Mouse (Mus musculus): ENCODE data around the gene Elmo3.
A peak's percentile ranks its signal among the peaks of the same experiment; 100 is the strongest.
"Not testable (repeated sequence)": the region's sequence is repeated elsewhere in the genome, so short reads cannot be mapped to it uniquely, and the experiment has no call there.

Gene Elmo3

GRCm38 (mm10) chr8:105275840-105276239 lies 29.6 kb upstream of the Elmo3 start, which contains the start of gene Nol3:
Gene Nol3 (plus strand): TSS chr8:105276140.
- no peak for DNase-seq (ENCODE audit: low read depth in 1 of 2, low spot score in 2 of 2)

GRCm38 (mm10) chr8:105276292-105277120 lies 28.9 kb upstream of the Elmo3 start:
- DNase-seq (ENCODE audit: low read depth in 1 of 2, low spot score in 2 of 2), result no peak

GRCm38 (mm10) chr8:105278911-105279334 lies 26.5 kb upstream of the Elmo3 start:
- DNase-seq (ENCODE audit: low read depth in 1 of 2, low spot score in 2 of 2), result no peak

- no peak for DNase-seq (ENCODE audit: low read depth in 1 of 2, low spot score in 2 of 2)
Observed at GRCm38 (mm10) chr8:105280567-105280966, 24.8 kb upstream of the Elmo3 start.

DNA sequence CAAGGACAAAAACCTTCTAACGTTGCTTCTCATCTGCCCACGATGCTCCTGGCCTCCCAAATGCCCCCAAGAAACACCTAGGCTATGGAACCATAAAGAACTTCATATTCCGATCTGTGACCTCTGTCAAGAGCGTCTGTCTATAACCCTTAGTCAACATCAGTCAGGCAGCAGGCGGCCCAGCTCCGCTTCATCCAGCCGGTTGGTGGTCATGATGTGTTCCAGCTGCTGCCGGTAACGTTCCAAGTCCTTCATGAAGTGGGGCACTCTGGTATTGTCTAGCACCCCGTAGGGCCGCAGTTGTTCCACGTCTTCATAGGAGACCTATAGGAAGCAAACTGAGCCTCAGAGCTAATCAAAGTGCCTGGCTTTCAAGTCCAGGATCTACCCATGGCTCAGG lies 23.6 kb upstream of the Elmo3 start:
- DNase-seq (ENCODE audit: low read depth in 1 of 2, low spot score in 2 of 2), result no peak

GRCm38 (mm10) chr8:105282239-105282638 lies 23.2 kb upstream of the Elmo3 start:
- DNase-seq (ENCODE audit: low read depth in 1 of 2, low spot score in 2 of 2), result no peak

GRCm38 (mm10) chr8:105283074-105283473 lies 22.3 kb upstream of the Elmo3 start:
- no peak for DNase-seq (ENCODE audit: low read depth in 1 of 2, low spot score in 2 of 2)

DNA sequence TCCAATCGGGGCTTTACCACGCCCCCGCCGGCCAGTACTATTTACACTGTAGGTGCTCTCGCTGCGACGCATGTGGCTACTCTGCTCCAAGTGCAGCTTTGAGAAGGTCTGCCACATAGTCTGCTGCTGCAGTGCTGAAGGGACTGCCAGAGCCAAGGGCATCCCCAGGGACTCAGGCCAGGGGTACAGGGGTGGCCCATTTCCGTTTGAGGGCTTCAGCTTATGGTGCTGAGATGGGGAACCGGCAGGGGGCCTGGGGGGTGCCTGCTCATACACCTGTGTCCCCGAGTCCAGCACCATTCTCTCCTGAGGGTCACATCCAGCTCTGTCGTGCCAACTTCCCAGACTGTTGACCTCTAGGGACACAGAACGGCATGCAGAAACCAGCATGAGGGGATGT lies 19.9 kb upstream of the Elmo3 start:
- DNase-seq (ENCODE audit: low read depth in 1 of 2, low spot score in 2 of 2), result no peak

DNA sequence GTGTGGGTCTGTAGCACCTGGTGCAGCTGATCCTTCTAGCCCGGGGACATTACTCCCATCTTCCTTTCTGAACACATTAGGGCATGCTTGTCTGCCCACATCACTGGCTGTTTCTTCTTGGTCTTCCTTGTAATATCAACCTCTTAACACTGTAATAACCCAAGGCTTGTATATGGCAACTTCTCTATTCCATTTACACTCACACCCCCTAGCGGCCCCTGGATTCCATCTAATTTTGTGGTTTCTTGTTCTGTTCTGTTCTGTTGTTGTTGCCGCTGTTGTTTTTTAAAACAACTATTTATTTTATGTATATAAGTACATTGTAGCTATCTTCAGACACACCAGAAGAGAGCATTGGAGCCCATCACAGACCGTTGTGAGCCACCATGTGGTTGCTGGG lies 18.5 kb upstream of the Elmo3 start:
- DNase-seq (ENCODE audit: low read depth in 1 of 2, low spot score in 2 of 2), result no peak

DNA sequence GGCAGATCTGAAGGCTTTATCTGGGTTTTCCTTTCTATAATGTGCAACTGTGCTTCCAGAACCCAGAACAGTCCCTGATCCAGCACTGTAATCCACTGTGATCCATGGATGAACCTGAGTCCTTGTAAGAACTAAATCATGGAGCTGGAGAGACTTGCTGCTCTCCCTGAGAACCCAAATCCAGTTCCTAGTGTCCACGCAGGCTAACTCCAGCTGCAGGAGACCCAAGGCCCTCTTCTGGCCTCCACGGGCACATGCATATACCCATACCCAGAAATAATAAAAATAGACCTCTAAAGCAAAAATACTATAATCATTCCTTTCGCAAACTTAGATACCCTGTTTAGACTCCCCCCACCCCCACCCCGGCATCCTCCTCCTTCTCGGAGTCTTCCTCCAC lies 17.2 kb upstream of the Elmo3 start:
- DNase-seq (ENCODE audit: low read depth in 1 of 2, low spot score in 2 of 2), result no peak

DNA sequence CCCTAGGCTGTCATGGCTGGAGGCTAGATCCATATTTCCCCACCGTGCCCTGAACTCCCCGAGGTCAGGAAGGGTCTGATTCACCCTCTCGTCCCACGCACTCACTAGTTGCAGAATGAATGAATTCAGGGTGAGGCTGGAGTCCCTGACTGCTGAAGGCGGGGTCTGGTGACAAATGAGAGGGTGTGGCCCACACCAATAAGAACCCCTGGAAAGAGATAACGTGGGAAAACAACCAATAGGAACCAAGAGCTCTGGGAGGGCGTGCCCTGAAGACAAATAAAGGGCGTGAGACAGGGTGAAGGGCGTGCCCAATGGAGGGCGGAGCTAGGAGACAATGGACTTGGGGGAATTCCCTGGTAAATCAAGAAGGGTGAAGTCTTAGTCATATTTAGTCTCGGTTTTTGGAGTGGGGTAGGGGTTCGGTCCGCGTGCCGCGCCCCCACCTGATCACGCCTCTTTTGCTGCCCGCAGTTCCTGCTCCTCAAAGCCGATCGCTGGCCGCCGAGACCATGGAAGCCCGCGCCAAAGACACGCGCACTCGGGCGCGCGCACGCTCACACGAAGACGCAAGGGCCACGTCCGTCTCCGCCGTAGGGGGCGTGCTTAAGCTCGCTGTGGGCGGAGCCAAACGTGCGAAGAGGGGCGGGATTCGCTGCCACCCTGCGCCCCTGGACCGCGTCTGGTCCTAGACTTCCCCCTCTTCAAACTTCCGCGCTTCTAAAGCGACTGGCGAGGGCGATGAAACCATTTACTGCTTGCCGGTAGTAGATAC lies 16.3 kb upstream of the Elmo3 start:
- peak; percentile 87 to 92 for DNase-seq (ENCODE audit: low read depth in 1 of 2, low spot score in 2 of 2)

- DNase-seq (ENCODE audit: low read depth in 1 of 2, low spot score in 2 of 2), result no peak
Observed at GRCm38 (mm10) chr8:105289805-105290460, 15.5 kb upstream of the Elmo3 start, which contains the start of gene 4931428F04Rik. Gene 4931428F04Rik (minus strand): TSS chr8:105289864.

DNA sequence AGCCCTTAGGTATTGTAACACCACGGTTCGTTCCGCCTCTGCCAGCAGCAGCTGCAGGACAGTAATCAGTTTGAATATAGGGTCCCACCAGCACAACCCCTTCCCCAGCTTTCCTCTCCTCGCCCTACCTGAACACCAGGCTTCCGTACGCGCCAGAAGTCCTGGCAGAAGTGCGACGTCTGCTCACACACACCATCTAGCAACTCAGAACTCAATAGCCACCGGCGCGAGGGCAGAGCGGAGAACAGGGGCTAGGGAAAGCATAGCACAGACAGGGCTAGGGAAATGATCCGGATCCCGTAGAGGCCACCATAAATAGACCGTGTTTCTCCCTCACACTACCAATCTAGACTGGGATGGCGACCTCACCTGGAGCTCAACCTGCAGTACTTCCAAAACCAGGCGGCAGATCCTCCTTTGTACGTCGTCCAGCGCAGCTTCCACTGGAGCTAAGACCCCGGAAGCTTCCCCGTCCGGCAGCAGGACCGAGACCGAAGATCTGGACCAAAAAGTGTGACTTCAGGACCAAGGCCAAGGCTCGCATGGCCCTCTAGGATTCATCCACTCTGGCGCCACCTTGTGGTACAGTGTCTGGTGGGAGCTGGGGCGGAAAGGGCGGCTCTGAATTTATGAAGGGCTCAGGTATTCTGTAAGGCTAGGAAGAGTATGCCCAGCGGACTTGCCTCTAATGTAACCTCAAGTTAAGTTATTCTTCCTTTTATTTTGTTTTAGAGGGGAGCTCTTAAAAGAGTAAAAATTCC lies 14.7 kb upstream of the Elmo3 start:
- peak; percentile 63 to 80 for DNase-seq (ENCODE audit: low read depth in 1 of 2, low spot score in 2 of 2)

GRCm38 (mm10) chr8:105291364-105291763 lies 14.0 kb upstream of the Elmo3 start:
- not testable (repeated sequence) for DNase-seq (ENCODE audit: low read depth in 1 of 2, low spot score in 2 of 2)

DNA sequence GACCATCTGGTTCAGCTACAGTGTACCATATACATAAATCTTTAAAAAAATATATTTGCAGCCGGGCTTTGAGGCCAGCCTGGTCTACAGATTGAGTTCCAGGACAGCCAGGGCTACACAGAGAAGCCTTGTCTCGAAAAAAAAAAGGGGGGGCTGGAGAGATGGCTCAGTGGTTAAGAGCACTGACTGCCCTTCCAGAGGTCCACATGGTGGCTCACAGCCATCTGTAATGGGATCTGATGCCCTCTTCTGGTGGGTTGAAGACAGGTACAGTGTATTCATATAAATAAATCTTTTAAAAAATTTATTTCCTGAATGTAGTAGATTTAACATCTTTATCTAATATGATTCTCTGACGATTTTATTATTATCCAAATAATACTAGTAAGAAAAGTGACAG lies 13.6 kb upstream of the Elmo3 start:
- not testable (repeated sequence) for DNase-seq (ENCODE audit: low read depth in 1 of 2, low spot score in 2 of 2)

DNA sequence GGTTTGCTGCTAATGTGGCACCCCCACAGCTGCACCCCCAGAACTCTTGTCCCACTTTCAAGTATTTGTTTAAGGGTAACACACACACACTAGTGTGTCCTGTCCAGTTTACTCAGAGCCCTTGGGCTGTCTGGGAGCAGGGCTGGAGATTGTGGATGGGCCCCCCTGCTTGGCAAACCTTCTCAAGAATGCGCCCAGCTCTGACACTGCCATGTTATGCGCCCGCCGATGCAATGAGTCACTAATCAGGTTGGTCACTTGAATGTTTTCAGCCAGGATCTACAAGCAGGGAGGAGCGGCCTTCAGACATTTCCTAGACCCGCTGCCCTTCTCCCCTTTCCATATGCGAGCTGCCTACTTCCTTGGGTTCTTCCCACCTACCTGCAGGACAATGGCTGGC lies 12.9 kb upstream of the Elmo3 start:
- no peak for DNase-seq (ENCODE audit: low read depth in 1 of 2, low spot score in 2 of 2)

GRCm38 (mm10) chr8:105293405-105293804 lies 12.0 kb upstream of the Elmo3 start:
- no peak for DNase-seq (ENCODE audit: low read depth in 1 of 2, low spot score in 2 of 2)

GRCm38 (mm10) chr8:105294776-105295175 lies 10.6 kb upstream of the Elmo3 start:
- no peak for DNase-seq (ENCODE audit: low read depth in 1 of 2, low spot score in 2 of 2)

GRCm38 (mm10) chr8:105295256-105295655 lies 10.1 kb upstream of the Elmo3 start:
- no peak for DNase-seq (ENCODE audit: low read depth in 1 of 2, low spot score in 2 of 2)

DNA sequence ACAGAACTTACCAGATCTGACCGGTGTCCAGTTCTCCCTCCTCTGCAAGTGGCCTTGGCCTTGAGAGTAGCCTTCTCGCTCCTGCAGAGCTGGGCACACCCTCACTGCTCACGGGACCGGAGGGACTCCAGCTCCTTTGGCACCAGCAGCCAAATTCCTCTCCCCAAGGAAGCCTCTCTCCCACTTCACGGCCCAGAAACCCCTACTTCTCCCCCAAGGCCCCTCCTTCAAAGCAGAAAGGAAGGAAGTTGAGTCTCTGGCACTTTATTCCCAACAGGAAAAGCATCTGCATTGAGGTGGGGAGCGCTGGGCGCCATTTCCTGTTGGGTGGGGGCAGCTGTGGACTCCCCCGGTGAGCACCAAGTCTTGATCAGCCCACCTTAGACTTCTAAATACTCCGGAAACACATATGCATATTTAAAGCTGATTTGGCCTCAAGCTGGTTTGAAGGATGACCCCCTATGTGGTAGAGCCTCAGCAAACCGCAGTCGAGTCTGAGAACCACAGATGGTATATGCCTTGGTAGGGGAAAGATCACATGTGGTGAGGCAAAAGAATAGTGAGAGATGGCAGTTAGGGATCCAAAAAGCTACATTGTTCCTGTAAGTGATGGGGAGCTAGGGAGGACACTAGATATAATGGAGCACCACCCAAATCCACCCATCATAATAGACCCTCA lies 9.4 kb upstream of the Elmo3 start, which contains the start of gene Exoc3l:
Gene Exoc3l, minus strand, starts transcription at position 207 of the 679 bp plus-strand sequence.
- DNase-seq (ENCODE audit: low read depth in 1 of 2, low spot score in 2 of 2), result no peak
